Mouse (Mus musculus) hindbrain, embryonic 14.5 days (tissue): ENCODE measurements around the gene Spint2. TPM values are rescaled to one million over a fixed set of nuclear protein-coding genes. Genes with fewer than 3 reads are reported as not detected.
"Not testable (repeated sequence)": the region's sequence is repeated elsewhere in the genome, so short reads cannot be mapped to it uniquely, and the experiment has no call there.

ENCODE experiments used
- ATAC-seq: fragments of 200-750 bp; cut with Nextera tagmentation; 2 replicates; pipeline ENCODE4 v1.8.0; 2017; ENCODE audit warnings: moderate number of reproducible peaks, mild to moderate bottlenecking, moderate TSS enrichment, moderate library complexity; ENCODE audit not compliant: low FRiP score
- DNase-seq: peaks from one replicate; pipeline ENCODE4 v3.0.0-alpha.2; 2015; ENCODE audit warnings: low spot score
- H3K27ac ChIP-seq: fragments of 300-500 bp; sonication (generic); 2 replicates; pipeline ENCODE4 v1.5.1; 2014; ENCODE audit warnings: mild to moderate bottlenecking, moderate library complexity
- H3K27me3 ChIP-seq: fragments of 300-500 bp; sonication (generic); 2 replicates; pipeline ENCODE4 v1.6.1; 2014; ENCODE audit warnings: mild to moderate bottlenecking, low read length, mixed read lengths; ENCODE audit not compliant: control insufficient read depth, insufficient read depth
- H3K36me3 ChIP-seq: fragments of 300-500 bp; sonication (generic); replicated peaks from 2 replicates; pipeline ENCODE4 v1.6.1; 2014; ENCODE audit not compliant: control insufficient read depth, insufficient read depth
- H3K4me1 ChIP-seq: fragments of 300-500 bp; sonication (generic); replicated peaks from 2 replicates; pipeline ENCODE4 v1.6.1; 2014; ENCODE audit warnings: antibody characterized with exemption, low read length, mixed read lengths; ENCODE audit not compliant: control insufficient read depth, insufficient read depth
- H3K4me2 ChIP-seq: fragments of 300-500 bp; sonication (generic); replicated peaks from 2 replicates; pipeline ENCODE4 v1.6.1; 2014; ENCODE audit warnings: mild to moderate bottlenecking, moderate library complexity
- H3K4me3 ChIP-seq: fragments of 300-500 bp; sonication (generic); replicated peaks from 2 replicates; pipeline ENCODE4 v1.5.1; 2014; ENCODE audit warnings: mild to moderate bottlenecking, low read length
- H3K9ac ChIP-seq: fragments of 300-500 bp; sonication (generic); 2 replicates; pipeline ENCODE4 v1.6.1; 2014
- H3K9me3 ChIP-seq: fragments of 300-500 bp; sonication (generic); 2 replicates; pipeline ENCODE4 v1.6.1; 2016; ENCODE audit warnings: low read length; ENCODE audit not compliant: control insufficient read depth
- WGBS: fragments of 180-500 bp; shearing (Covaris S2); extraction: QIAGEN DNeasy Blood & Tissue Kit; methylation state at CpG from one replicate; pipeline ENCODE4 v1.1.7; 2014; 5-methylcytosine and 5-hydroxymethylcytosine counted together
- polyA plus RNA-seq: library from polyadenylated mRNA; unstranded; fragments of >200 nt; fragmentation: Nextera tagmentation; extraction: Ambion mirVana; gene quantifications from 2 replicates; pipeline ENCODE4 v1.2.1, GENCODE M21; 2014

The Spint2 gene
- polyA plus RNA-seq, 1 experiment from 2014 or later = 71.3 TPM

- peak; percentile 29; the same call in 1 of the 2 replicates for ATAC-seq
- Histone ChIP-seq H3K4me3 (peak overlapping the region; percentile 57), H3K27me3 (peaks cover 14% of the 10 kb centered on the region), H3K9ac (peak overlapping the region; percentile 54), H3K27ac (peak overlapping the region; percentile 92), H3K4me2 (peak overlapping the region; percentile 76)
- not testable (repeated sequence) for H3K4me1 ChIP-seq, H3K36me3 ChIP-seq, H3K9me3 ChIP-seq
- DNase-seq = peak; percentile 33
- 28% methylated on average over 6 of the region's 6 CpGs for WGBS
Measured at GRCm38 (mm10) chr7:29237596-29237995, 44.1 kb downstream of the Spint2 start.

DNA sequence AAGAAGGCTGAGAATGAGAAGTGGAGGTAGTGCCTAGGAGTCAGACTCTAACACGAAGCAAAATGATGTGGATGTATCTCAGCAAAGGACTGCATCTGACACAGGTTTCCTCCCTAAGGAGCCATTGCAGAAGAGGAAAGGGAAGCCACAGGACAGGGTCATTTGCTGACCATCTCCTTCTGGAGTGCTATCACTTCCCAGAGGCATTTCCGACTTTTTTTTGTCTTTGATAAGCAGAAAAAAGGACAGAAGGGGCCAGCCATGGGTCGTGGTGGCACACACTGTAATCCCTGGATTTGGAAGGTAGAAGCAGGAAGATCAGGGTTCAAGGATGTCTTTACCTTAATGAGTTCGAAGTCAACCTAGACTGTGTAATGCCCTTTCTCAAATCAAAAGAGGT, 45.1 kb downstream of the Spint2 start:
- Histone ChIP-seq H3K9me3 (no peaks in the 10 kb centered on the region), H3K9ac (no peak overlapping the region), H3K27ac (no peak overlapping the region), H3K4me3 (no peak overlapping the region), H3K4me1 (peaks cover 12% of the 10 kb centered on the region; the same call in 1 of the 2 replicates), H3K27me3 (peaks cover 24% of the 10 kb centered on the region), H3K36me3 (no peaks in the 10 kb centered on the region), H3K4me2 (no peak overlapping the region)
- DNase-seq (no peak), ATAC-seq (no peak)
- WGBS = 86% methylated on average over 4 of the region's 4 CpGs

DNA sequence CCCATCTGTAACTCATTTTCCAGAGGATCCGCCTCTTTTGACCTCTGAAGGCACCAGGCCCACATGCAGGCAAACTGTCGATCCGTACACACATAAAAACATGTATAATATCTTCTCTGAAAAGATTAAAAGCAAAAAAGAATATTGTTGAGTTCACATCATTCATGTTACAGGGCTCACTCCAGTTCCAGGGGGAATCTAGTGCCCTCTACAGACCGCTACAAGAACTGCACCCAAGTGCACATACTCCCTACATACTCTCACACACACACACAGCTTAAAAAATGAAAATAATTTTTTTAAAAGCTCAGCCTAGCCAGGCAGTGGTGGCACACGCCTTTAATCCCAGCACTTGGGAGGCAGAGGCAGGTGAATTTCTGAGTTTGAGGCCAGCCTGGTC, 47.1 kb downstream of the Spint2 start:
- no peak for DNase-seq
- Histone ChIP-seq H3K9me3 (no peaks in the 10 kb centered on the region), H3K4me1 (peaks cover 12% of the 10 kb centered on the region; the same call in 1 of the 2 replicates), H3K9ac (no peak overlapping the region), H3K36me3 (no peaks in the 10 kb centered on the region), H3K27ac (no peak overlapping the region), H3K27me3 (peaks cover 40% of the 10 kb centered on the region), H3K4me2 (no peak overlapping the region), H3K4me3 (no peak overlapping the region)
- WGBS = 77% methylated on average over 5 of the region's 5 CpGs
- no peak for ATAC-seq

GRCm38 (mm10) chr7:29233745-29234144, 48.0 kb downstream of the Spint2 start:
- ATAC-seq (no peak), DNase-seq (no peak)
- Histone ChIP-seq H3K4me1 (peaks cover 6% of the 10 kb centered on the region; the same call in 1 of the 2 replicates), H3K4me2 (no peak overlapping the region), H3K27ac (no peak overlapping the region), H3K4me3 (no peak overlapping the region), H3K9ac (no peak overlapping the region), H3K36me3 (no peaks in the 10 kb centered on the region), H3K9me3 (no peaks in the 10 kb centered on the region), H3K27me3 (peaks cover 40% of the 10 kb centered on the region)
- WGBS = 76% methylated on average over 6 of the region's 6 CpGs

- H3K27me3 ChIP-seq = peaks cover 40% of the 10 kb centered on the region
- DNase-seq = no peak
Measured at GRCm38 (mm10) chr7:29232247-29233013, 49.3 kb downstream of the Spint2 start, which contains the start of gene Kcnk6. Gene Kcnk6 (minus strand): TSS chr7:29232515.

DNA sequence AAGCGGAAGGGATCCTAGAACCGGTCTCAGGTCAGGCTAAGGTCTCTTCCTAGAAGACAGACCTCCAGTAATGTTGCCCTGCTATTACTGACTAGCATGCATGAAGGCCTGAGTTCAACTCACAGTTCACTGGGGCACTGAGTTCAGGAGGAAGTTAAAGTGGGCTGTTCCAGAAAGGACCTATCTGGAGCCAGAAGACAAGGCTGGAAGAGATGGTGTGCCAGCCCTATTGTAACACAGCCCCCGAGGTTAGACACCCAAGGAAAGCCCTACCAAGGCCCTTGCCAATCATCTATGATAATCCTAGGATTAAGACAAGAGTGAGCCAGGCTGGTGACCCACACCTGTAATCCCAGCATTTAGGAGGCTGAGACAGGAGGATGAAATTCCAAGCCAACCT, 50.2 kb downstream of the Spint2 start:
- peak overlapping the region; percentile 39 for H3K4me3 ChIP-seq
- peak overlapping the region; percentile 79 for H3K4me2 ChIP-seq
- no peak overlapping the region for H3K27ac ChIP-seq
- 55% methylated on average over 3 of the region's 3 CpGs for WGBS
- peaks cover 6% of the 10 kb centered on the region; the same call in 1 of the 2 replicates for H3K4me1 ChIP-seq
- H3K27me3 ChIP-seq = peaks cover 40% of the 10 kb centered on the region
- no peaks in the 10 kb centered on the region for H3K9me3 ChIP-seq
- no peak for ATAC-seq
- no peak overlapping the region for H3K9ac ChIP-seq
- H3K36me3 ChIP-seq = no peaks in the 10 kb centered on the region
- no peak for DNase-seq

More at GRCm38 (mm10) chr7:29232247-29233013, 49.3 kb downstream of the Spint2 start, which contains the start of gene Kcnk6:
- WGBS = 2% methylated on average over 62 of the region's 62 CpGs
- Histone ChIP-seq H3K4me2 (peak within 1 kb of the TSS; percentile 79), H3K9ac (peak within 1 kb of the TSS; percentile 54), H3K9me3 (no peaks in the 10 kb centered on the region), H3K4me3 (peak within 1 kb of the TSS; percentile 39), H3K27ac (no peak within 1 kb of the TSS), H3K4me1 (peaks cover 6% of the 10 kb centered on the region; the same call in 1 of the 2 replicates), H3K36me3 (no peaks in the 10 kb centered on the region)
- no peak; the same call in 1 of the 2 replicates for ATAC-seq

DNA sequence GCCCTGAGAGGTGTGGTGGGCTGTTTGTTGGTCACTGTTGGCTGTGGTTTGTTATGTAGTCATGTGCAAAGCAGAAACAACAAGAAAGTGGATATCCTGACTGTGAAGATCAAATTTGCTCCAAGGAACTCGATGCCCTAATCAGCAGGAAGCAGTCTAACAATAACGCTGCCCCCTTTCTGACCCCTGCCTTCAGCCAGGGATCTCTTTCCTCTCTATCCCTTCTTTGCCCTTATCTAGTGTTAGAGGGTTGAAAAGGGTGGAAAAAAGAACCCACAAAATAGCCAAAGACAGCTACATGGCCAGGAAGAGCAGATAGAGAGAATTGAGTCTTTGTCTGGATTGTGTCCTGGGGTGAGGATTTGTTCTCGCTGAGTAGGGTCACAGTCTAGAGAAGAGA, 51.2 kb downstream of the Spint2 start:
- no peaks in the 10 kb centered on the region for H3K9me3 ChIP-seq
- WGBS = 15% methylated on average over 3 of the region's 3 CpGs
- DNase-seq = no peak
- H3K4me3 ChIP-seq = no peak overlapping the region
- H3K9ac ChIP-seq = no peak overlapping the region
- no peaks in the 10 kb centered on the region for H3K36me3 ChIP-seq
- H3K4me1 ChIP-seq = peaks cover 6% of the 10 kb centered on the region
- H3K27ac ChIP-seq = no peak overlapping the region
- ATAC-seq = no peak
- H3K4me2 ChIP-seq = no peak overlapping the region
- peaks cover 40% of the 10 kb centered on the region for H3K27me3 ChIP-seq

DNA sequence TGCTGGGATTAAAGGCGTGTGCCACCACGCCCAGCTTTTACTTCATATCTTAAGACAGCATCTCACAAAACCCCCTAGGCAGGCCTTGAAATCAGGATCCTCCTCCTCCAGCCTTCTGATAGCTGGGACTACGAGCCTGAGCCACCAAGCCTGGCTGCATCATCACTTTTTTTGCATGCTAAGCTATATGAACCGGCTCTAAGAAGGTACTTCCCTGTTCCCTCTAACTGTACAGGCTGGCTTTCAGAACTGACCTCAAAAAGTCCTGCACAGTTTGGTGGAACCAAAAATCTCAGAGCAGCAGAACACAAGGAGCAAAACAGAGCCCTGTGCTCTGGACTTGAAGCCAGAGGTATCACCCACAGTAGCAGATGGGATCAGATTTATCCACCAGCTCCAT, 53.5 kb downstream of the Spint2 start:
- Histone ChIP-seq H3K9ac (no peak overlapping the region), H3K4me1 (peaks cover 16% of the 10 kb centered on the region), H3K36me3 (no peaks in the 10 kb centered on the region), H3K4me2 (no peak overlapping the region), H3K27ac (no peak overlapping the region), H3K27me3 (peaks cover 32% of the 10 kb centered on the region), H3K9me3 (no peaks in the 10 kb centered on the region), H3K4me3 (no peak overlapping the region)
- DNase-seq = no peak
- 81% methylated on average over 4 of the region's 4 CpGs for WGBS
- no peak for ATAC-seq

- H3K9ac ChIP-seq = no peak overlapping the region
- DNase-seq (no peak), ATAC-seq (no peak)
- peak overlapping the region; percentile 34; the same call in 1 of the 2 replicates for H3K4me2 ChIP-seq
- H3K4me1 ChIP-seq = peaks cover 10% of the 10 kb centered on the region
- no peaks in the 10 kb centered on the region for H3K9me3 ChIP-seq
- H3K27me3 ChIP-seq = peaks cover 5% of the 10 kb centered on the region
- H3K27ac ChIP-seq = no peak overlapping the region
- no peaks in the 10 kb centered on the region for H3K36me3 ChIP-seq
- 73% methylated on average over 13 of the region's 13 CpGs for WGBS
- H3K4me3 ChIP-seq = no peak overlapping the region
Measured at GRCm38 (mm10) chr7:29225520-29225919, 56.2 kb downstream of the Spint2 start.
